Mouse (Mus musculus) ES-E14 (cell line): Measurements from ENCODE around the gene Gm340. TPM values are rescaled to one million over a fixed set of nuclear protein-coding genes. Genes with fewer than 3 reads are reported as not detected.

ENCODE experiments used
- DNase-seq: peaks from one replicate; pipeline ENCODE4 v3.0.0-alpha.2; 2013; ENCODE audit warnings: low read depth, low spot score
- H3K27ac ChIP-seq: 2 replicates; pipeline ENCODE4 v1.5.1; 2012; ENCODE audit warnings: low read depth, mild to moderate bottlenecking, low read length, moderate library complexity, mixed read lengths; ENCODE audit not compliant: poor library complexity, insufficient read depth, severe bottlenecking
- H3K36me3 ChIP-seq: 2 replicates; pipeline ENCODE4 v1.6.1; 2012; ENCODE audit warnings: mild to moderate bottlenecking, low read length, moderate library complexity, mixed read lengths; ENCODE audit not compliant: control insufficient read depth, poor library complexity, insufficient read depth, severe bottlenecking
- H3K4me1 ChIP-seq, 2 experiments: fragments of 150-350 bp in 1 of 2; sonication (generic) in 1 of 2; 2 replicates each; pipeline ENCODE4 v1.6.1; 2012; ENCODE audit warnings: low read length in 2 of 2, mild to moderate bottlenecking in 1 of 2, mixed read lengths in 1 of 2; ENCODE audit not compliant: control insufficient read depth in 2 of 2, insufficient read depth in 2 of 2, poor library complexity in 1 of 2
- H3K4me3 ChIP-seq, 2 experiments: fragments of 150-350 bp in 1 of 2; sonication (generic) in 1 of 2; 2 replicates each; pipeline ENCODE4 v1.5.1; 2012; ENCODE audit warnings: low read length in 2 of 2, low read depth in 1 of 2, mild to moderate bottlenecking in 1 of 2, mixed read lengths in 1 of 2; ENCODE audit not compliant: insufficient read depth in 1 of 2, poor library complexity in 1 of 2, severe bottlenecking in 1 of 2
- H3K9ac ChIP-seq: 2 replicates; pipeline ENCODE4 v1.6.1; 2012; ENCODE audit warnings: low read depth, mild to moderate bottlenecking, low read length, mixed read lengths; ENCODE audit not compliant: poor library complexity, insufficient read depth, severe bottlenecking
- H3K9me3 ChIP-seq: fragments of 150-350 bp; sonication (generic); 2 replicates; pipeline ENCODE4 v1.6.1; 2012; ENCODE audit warnings: low read depth, mild to moderate bottlenecking, low read length; ENCODE audit not compliant: control insufficient read depth, insufficient read depth
- CHD2 ChIP-seq: IDR thresholded peaks from 2 replicates; pipeline ENCODE4 v1.6.1; 2014; ENCODE audit warnings: mild to moderate bottlenecking, low read depth, low read length, inconsistent platforms
- HCFC1 ChIP-seq: IDR thresholded peaks from 2 replicates; pipeline ENCODE4 v1.6.1; 2012; ENCODE audit warnings: low read length, inconsistent platforms, borderline replicate concordance; ENCODE audit not compliant: insufficient read depth
- MAFK ChIP-seq: IDR thresholded peaks from 2 replicates; pipeline ENCODE4 v1.6.1; 2014; ENCODE audit warnings: mild to moderate bottlenecking, low read depth, low read length, inconsistent platforms; ENCODE audit not compliant: insufficient read depth
- ZC3H11A ChIP-seq: IDR thresholded peaks from 2 replicates; pipeline ENCODE4 v1.6.1; 2012; ENCODE audit warnings: low read depth, mild to moderate bottlenecking, inconsistent platforms, low read length, borderline replicate concordance
- ZNF384 ChIP-seq: IDR thresholded peaks from 2 replicates; pipeline ENCODE4 v1.6.1; 2012; ENCODE audit warnings: low read depth, low read length, inconsistent platforms
- in situ Hi-C, 2 experiments: fragments of 600-800 bp; cut with MboI; formaldehyde crosslinking; loops; one replicate each; pipeline ENCODE4 v1.15.1; 2025; ENCODE audit warnings: low sequenced_read_pairs in 2 of 2, inconsistent platforms in 1 of 2; ENCODE audit not compliant: unreplicated experiment in 2 of 2
- total RNA-seq: library from RNA; depleted of rRNA; stranded (reverse); fragments of 300-350 nt; gene quantifications from 2 replicates; pipeline ENCODE4 v1.2.3, GENCODE M21; 2012

The Gm340 gene
- total RNA-seq, 1 experiment, result 23.2 TPM

DNA sequence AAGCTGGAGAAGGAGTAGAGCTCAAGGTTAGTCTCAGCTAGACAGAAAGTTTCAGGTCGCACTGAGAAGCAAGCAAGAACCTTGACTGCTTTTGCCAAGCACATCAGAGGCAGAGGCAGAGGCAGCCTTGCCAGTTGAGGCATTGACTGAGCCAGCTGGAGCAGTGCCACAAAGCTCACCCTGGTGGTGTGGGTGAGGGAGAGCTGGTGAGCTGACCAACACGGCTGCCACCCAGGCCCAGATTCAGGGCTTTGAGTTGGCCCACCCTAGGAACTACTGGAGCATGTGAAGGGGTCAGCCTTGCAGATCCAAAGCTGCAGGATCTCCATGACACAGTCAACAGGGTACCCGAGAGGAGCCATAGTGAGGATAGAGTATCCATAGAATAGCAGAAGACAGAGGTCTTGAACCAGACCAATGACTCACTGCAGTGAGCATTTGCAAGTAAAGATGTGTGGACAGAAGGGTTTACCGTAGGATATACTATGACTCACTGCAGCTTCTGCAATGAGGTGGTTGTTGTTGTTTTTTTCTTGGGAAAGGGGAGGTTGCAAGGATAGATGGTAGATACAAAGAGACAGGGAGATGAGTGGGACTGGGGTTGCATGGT is 2.8 kb upstream of the Gm340 start:
- H3K4me3 ChIP-seq, result no peak overlapping the region
- no peaks in the 10 kb centered on the region for H3K4me1 ChIP-seq
- no peak overlapping the region for H3K27ac ChIP-seq
- H3K9ac ChIP-seq, result no peak overlapping the region
- no peak for DNase-seq
- TF ChIP-seq ZC3H11A, result no peak
- peaks cover 24% of the 10 kb centered on the region for H3K36me3 ChIP-seq
- H3K9me3 ChIP-seq, result no peaks in the 10 kb centered on the region
- in situ Hi-C loops, result no loop called here

DNA sequence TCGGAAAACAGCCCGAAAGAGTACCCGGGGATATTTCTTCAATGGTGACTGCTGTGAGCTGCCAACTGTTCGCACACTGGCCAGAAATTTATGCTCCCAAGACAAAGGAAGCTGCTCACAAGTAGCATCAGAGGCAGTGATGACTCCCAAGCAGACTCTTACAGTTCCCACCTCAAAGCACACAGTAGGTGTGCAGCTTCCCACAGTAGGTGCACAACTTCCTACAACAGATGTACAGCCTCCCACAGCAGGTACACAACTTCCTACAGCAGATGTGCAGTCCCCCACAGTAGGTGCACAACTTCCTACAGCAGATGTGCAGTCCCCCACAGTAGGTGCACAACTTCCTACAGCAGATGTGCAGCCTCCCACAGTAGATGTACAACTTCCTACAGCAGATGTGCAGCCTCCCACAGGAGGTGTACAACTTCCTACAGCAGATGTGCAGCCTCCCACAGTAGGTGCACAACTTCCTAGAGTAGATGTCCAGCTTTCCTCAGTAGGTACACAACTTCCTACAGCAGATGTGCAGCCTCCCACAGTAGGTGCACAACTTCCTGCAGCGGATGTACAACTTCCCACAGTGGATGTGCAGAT is 846 bp downstream of the Gm340 start:
- DNase-seq, result no peak
- Histone ChIP-seq H3K36me3 (peaks cover 35% of the 10 kb centered on the region), H3K9me3 (no peaks in the 10 kb centered on the region), H3K4me3 (no peak overlapping the region), H3K27ac (no peak overlapping the region), H3K9ac (no peak overlapping the region), H3K4me1 (no peaks in the 10 kb centered on the region)
- in situ Hi-C loops, result no loop called here
- TF ChIP-seq ZC3H11A (no peak), ZNF384 (no peak), CHD2 (no peak), HCFC1 (no peak), MAFK (no peak)

- TF ChIP-seq ZNF384 (no peak), MAFK (no peak), HCFC1 (no peak), CHD2 (no peak), ZC3H11A (no peak)
- H3K9me3 ChIP-seq, result no peaks in the 10 kb centered on the region
- in situ Hi-C loops, result no loop called here
- peaks cover 36% of the 10 kb centered on the region for H3K36me3 ChIP-seq
- H3K27ac ChIP-seq, result no peak overlapping the region
- DNase-seq, result no peak
- no peak overlapping the region for H3K4me3 ChIP-seq
- no peak overlapping the region for H3K9ac ChIP-seq
- no peaks in the 10 kb centered on the region for H3K4me1 ChIP-seq
These were observed 4.6 kb downstream of the Gm340 start for GRCm38 (mm10) chr19:41586752-41587151.

DNA sequence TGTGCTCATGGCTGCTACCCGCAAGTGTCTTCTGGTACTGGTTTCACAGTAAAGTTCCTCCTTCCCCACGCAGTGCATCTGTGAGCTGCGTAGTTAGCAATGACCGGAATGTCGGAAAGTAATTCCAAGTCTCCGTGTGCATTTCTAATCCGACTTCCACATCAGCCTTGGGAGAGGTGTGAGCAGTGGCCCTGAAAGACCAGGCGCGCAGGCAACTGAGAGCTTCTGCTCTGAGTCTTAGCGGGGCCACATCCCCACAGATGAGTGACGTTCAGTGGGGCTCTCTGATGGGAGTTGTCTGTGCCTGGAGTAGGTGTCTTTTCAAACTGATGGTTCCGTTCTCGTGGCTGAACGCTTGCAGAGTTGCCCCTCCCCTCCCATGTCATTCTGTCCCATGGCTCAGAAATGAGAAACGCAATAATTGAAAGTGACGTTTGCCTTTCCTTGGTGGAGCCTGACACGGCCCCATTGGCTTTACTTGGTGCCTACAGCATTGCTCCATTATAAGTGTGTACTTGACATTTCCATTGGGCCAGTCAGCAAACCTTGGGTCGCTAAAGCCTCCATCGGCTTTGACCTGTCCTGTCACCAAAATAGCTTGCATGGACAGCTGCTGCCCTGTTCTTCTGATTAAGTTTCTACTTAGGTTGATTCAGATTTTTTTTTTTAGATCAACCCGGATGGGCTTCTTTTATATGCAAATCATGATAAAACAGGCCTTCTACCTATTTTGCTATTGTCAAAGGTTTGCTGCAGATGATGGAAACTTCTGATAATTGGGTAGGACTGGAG is 5.5 kb downstream of the Gm340 start:
- H3K4me1 ChIP-seq, result no peaks in the 10 kb centered on the region
- H3K4me3 ChIP-seq, result no peak overlapping the region
- TF ChIP-seq CHD2, result no peak
- TF ChIP-seq HCFC1, result no peak
- no peak for TF ChIP-seq ZNF384
- no peak for TF ChIP-seq MAFK
- no peak for TF ChIP-seq ZC3H11A
- DNase-seq, result no peak
- H3K9me3 ChIP-seq, result no peaks in the 10 kb centered on the region
- H3K27ac ChIP-seq, result no peak overlapping the region; the same call in 1 of the 2 replicates
- no peak overlapping the region for H3K9ac ChIP-seq
- in situ Hi-C loops, result no loop called here
- H3K36me3 ChIP-seq, result peaks cover 28% of the 10 kb centered on the region
